Mouse (Mus musculus): Measurements from ENCODE around the gene Tmem160. TPM values are rescaled to one million over a fixed set of nuclear protein-coding genes. Genes with fewer than 3 reads are reported as not detected.

Gene Tmem160
- total and polyA plus RNA-seq, 3 experiments: 30.9 to 89.1 (median 48.9) TPM

GRCm38 (mm10) chr7:16433352-16433971 is 19.1 kb upstream of the Tmem160 start:
- Histone ChIP-seq H3K9me3 (replicated peaks; ENCODE audit: low read length) (no peaks in the 10 kb centered on the region), H3K36me3 (replicated peaks in 1 of 2; ENCODE audit: control insufficient read depth in 1 of 2, insufficient read depth in 1 of 2, low read length in 1 of 2) (peaks cover 80 to 84% of the 10 kb centered on the region in 2 experiments), H3K4me2 (ENCODE audit: insufficient read depth, low read depth, poor library complexity, severe bottlenecking) (no peak overlapping the region), H3K79me2 (replicated peaks; ENCODE audit: control insufficient read depth, extremely low read depth, insufficient read depth, poor library complexity, severe bottlenecking) (no peaks in the 10 kb centered on the region), H3K9ac (ENCODE audit: insufficient read depth, low read depth) (no peak overlapping the region), H3K4me3 (replicated peaks in 1 of 3; ENCODE audit: low read depth in 2 of 3, low read length in 2 of 3, poor library complexity in 1 of 3) (no peak overlapping the region), H3K4me1 (ENCODE audit: control insufficient read depth in 1 of 2, insufficient read depth in 2 of 2) (no peaks in the 10 kb centered on the region), H3K27me3 (replicated peaks) (no peaks in the 10 kb centered on the region), H3K27ac (ENCODE audit: insufficient read depth, low read depth) (no peak overlapping the region)
- in situ Hi-C loops (cut with MboI; ENCODE audit: low pct_ligation_motif_present, low pct_unique_long_range_greater_than_20kb, low sequenced_read_pairs): loop anchor here (5.0 kb wide), 1 partner anchor 36 kb away; no protein-coding TSS in a partner anchor
- no peak for DNase-seq (ENCODE audit: extremely low read depth)
- no peak for TF ChIP-seq UBTF (IDR thresholded peaks at IDR 0.05; ENCODE audit: low read depth, low read length)
- TF ChIP-seq SIN3A (IDR thresholded peaks at IDR 0.05; ENCODE audit: low read length): no peak
- TF ChIP-seq ZMIZ1 (IDR thresholded peaks at IDR 0.05; ENCODE audit: low read depth, low read length): no peak
- TF ChIP-seq MYC (IDR thresholded peaks at IDR 0.05; ENCODE audit: low read depth, low read length): no peak
- no peak for TF ChIP-seq ETS1 (conservative IDR thresholded peaks at IDR 0.05; ENCODE audit: low read depth, low read length)
- no peak for TF ChIP-seq EP300 (IDR thresholded peaks at IDR 0.05; ENCODE audit: low read length)
- TF ChIP-seq MAZ (IDR thresholded peaks at IDR 0.05; ENCODE audit: low read depth, low read length): no peak
- TF ChIP-seq NELFE (IDR thresholded peaks at IDR 0.05; ENCODE audit: low read depth, low read length): no peak
- TF ChIP-seq CHD1 (IDR thresholded peaks at IDR 0.05; ENCODE audit: low read depth, low read length): no peak
- no peak for TF ChIP-seq SMC3 (IDR thresholded peaks at IDR 0.05; ENCODE audit: low read depth, low read length)
- TF ChIP-seq USF2 (conservative IDR thresholded peaks at IDR 0.05; ENCODE audit: low read depth, low read length): no peak
- no peak for TF ChIP-seq BHLHE40 (IDR thresholded peaks at IDR 0.05; ENCODE audit: low read depth, low read length)
- no peak for TF ChIP-seq MXI1 (IDR thresholded peaks at IDR 0.05; ENCODE audit: low read depth, low read length)
- TF ChIP-seq KAT2A (IDR thresholded peaks at IDR 0.05; ENCODE audit: insufficient replicate concordance, low read length): no peak
- dilution Hi-C loops (cut with MboI; ENCODE audit: extremely low pct_ligation_motif_present, extremely low pct_unique_long_range_greater_than_20kb, low sequenced_read_pairs): no loop called here

GRCm38 (mm10) chr7:16435088-16435487 is 17.5 kb upstream of the Tmem160 start:
- TF ChIP-seq TBP (conservative IDR thresholded peaks at IDR 0.05; ENCODE audit: low read depth, low read length) (no peak), GABPA (IDR thresholded peaks at IDR 0.05; ENCODE audit: insufficient replicate concordance, low read depth, low read length) (no peak), SIN3A (IDR thresholded peaks at IDR 0.05; ENCODE audit: low read length) (no peak)
- no peaks in the 10 kb centered on the region for H3K4me1 ChIP-seq (ENCODE audit: control insufficient read depth in 1 of 2, insufficient read depth in 2 of 2)
- no peak overlapping the region for H3K27ac ChIP-seq (ENCODE audit: insufficient read depth, low read depth)
- H3K27me3 ChIP-seq (replicated peaks): no peaks in the 10 kb centered on the region
- no peaks in the 10 kb centered on the region for H3K79me2 ChIP-seq (replicated peaks; ENCODE audit: control insufficient read depth, extremely low read depth, insufficient read depth, poor library complexity, severe bottlenecking)
- dilution Hi-C loops (cut with MboI; ENCODE audit: extremely low pct_ligation_motif_present, extremely low pct_unique_long_range_greater_than_20kb, low sequenced_read_pairs) (no loop called here), in situ Hi-C loops (cut with MboI; ENCODE audit: low pct_ligation_motif_present, low pct_unique_long_range_greater_than_20kb, low sequenced_read_pairs) (no loop called here)
- no peak for DNase-seq (ENCODE audit: extremely low read depth)
- H3K4me3 ChIP-seq (replicated peaks in 1 of 3; ENCODE audit: low read depth in 2 of 3, low read length in 2 of 3, poor library complexity in 1 of 3): no peak overlapping the region
- peaks cover 63 to 68% of the 10 kb centered on the region in 2 experiments for H3K36me3 ChIP-seq (replicated peaks in 1 of 2; ENCODE audit: control insufficient read depth in 1 of 2, insufficient read depth in 1 of 2, low read length in 1 of 2)
- no peak overlapping the region for H3K9ac ChIP-seq (ENCODE audit: insufficient read depth, low read depth)
- no peak overlapping the region for H3K4me2 ChIP-seq (ENCODE audit: insufficient read depth, low read depth, poor library complexity, severe bottlenecking)
- H3K9me3 ChIP-seq (replicated peaks; ENCODE audit: low read length): no peaks in the 10 kb centered on the region

Data from CH12.LX (cell line).